Mouse (Mus musculus): ENCODE measurements around the gene Gm17657. TPM values are rescaled to one million over a fixed set of nuclear protein-coding genes. Genes with fewer than 3 reads are reported as not detected.
A peak's percentile ranks its signal among the peaks of the same experiment; 100 is the strongest.

The Gm17657 gene
- total and polyA plus RNA-seq, 2 experiments from 2014 or later = not detected

DNA sequence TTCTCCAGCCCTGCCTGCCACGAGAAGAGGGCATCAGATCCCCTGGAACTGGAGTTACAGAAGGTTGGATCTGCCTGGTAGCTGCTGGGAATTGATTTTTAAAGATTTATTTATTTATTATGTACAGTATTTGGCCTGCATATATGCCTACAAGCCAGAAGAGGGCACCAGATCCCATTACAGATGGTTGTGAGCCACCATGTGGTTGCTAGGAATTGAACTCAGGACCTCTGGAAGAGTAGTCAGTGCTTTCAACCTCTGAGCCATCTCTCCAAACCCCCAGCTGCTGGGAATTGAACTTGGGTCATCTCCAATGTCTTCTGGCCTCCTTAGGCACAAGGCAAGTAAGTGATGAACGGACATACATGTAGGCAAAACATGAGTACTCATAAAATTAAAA is 5.4 kb downstream of the Gm17657 start:
- Histone ChIP-seq H3K4me2 (ENCODE audit: low read depth, low read length, poor library complexity, severe bottlenecking) (no peak overlapping the region), H3K27ac (ENCODE audit: low read depth, low read length) (no peak overlapping the region), H3K9me3 (ENCODE audit: low read length) (no peaks in the 10 kb centered on the region), H3K36me3 (ENCODE audit: insufficient read depth, low read length) (no peaks in the 10 kb centered on the region), H3K4me3 (ENCODE audit: low read depth, low read length) (no peak overlapping the region), H3K27me3 (ENCODE audit: insufficient read depth, low read length) (no peaks in the 10 kb centered on the region), H3K9ac (replicated peaks; ENCODE audit: low read length, poor library complexity, severe bottlenecking) (no peak overlapping the region), H3K4me1 (ENCODE audit: insufficient read depth, low read length) (no peaks in the 10 kb centered on the region)
- ATAC-seq (ENCODE audit: low FRiP score) = no peak
- peak; percentile 14; the same call in 1 of the 2 replicates for TF ChIP-seq CTCF (IDR thresholded peaks at IDR 0.05)
- 74% methylated on average over 2 of the region's 2 CpGs for WGBS
- DNase-seq (ENCODE audit: low spot score) = no peak

DNA sequence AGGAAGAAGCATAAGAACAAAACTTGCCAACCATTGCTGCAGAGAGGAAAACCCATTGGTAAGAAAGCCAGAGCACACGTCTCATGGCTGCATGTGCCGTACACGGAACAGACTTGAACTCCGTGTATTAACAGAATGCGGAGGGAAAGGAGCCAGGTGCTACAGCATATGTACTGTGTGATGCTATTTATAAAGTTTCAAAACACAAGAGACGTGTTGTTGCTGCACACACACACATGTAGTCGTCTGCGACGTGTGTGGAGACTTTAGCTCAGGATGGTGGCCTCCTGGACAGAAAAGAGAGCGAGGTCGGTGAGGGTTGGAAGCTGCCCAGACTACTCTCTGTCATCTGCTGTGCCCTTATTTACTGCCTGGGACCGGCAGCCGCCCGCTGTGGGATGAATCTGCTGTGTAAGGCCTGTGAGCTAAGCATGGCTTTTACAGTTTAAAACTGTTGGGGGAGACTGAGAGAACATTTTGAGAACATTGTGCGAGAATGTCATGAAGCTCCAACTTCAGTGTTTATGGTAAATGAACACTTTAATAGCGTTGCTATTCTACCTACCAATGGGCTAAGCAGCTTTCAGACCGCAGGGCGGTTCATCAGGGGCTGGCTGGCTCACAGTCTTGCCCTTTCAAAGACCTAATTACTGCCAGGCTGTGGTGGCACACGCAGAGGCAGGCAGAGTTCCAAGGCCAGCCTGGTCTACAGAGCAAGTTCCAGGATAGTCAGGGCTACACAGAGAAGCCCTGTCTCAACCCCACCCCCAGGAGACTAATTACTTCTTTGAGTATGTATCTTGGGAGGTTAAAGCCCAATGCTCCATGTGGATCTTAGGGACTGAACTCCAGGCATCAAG is 6.4 kb downstream of the Gm17657 start:
- no peak overlapping the region for H3K4me3 ChIP-seq (ENCODE audit: low read depth, low read length)
- no peaks in the 10 kb centered on the region for H3K9me3 ChIP-seq (ENCODE audit: low read length)
- H3K36me3 ChIP-seq (ENCODE audit: insufficient read depth, low read length) = no peaks in the 10 kb centered on the region
- no peaks in the 10 kb centered on the region for H3K27me3 ChIP-seq (ENCODE audit: insufficient read depth, low read length)
- TF ChIP-seq CTCF (IDR thresholded peaks at IDR 0.05) = no peak
- DNase-seq (ENCODE audit: low spot score) = no peak
- H3K27ac ChIP-seq (ENCODE audit: low read depth, low read length) = no peak overlapping the region
- H3K9ac ChIP-seq (replicated peaks; ENCODE audit: low read length, poor library complexity, severe bottlenecking) = no peak overlapping the region
- H3K4me2 ChIP-seq (ENCODE audit: low read depth, low read length, poor library complexity, severe bottlenecking) = no peak overlapping the region
- H3K4me1 ChIP-seq (ENCODE audit: insufficient read depth, low read length) = no peaks in the 10 kb centered on the region
- no peak for ATAC-seq (ENCODE audit: low FRiP score)
- WGBS = 89% methylated on average over 19 of the region's 19 CpGs

DNA sequence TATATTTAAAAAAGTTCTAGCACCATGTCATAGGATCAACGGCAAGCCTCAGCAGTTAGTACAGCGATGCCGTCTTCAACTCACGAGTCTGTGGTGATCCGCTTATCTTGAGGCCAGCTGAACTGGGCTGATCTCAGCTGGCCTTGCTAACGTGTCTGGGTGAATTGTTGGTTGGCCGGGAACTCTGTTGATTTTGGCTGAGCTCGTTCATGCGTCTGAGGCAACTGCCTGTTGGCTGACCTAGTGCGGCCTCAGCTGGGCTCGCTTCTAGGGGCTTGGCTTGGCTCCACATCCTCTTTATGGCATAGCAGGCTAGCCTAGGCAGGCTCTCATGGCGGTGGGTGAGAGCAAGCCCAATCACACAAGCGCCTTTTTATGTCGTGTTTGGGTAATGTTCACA is 8.0 kb downstream of the Gm17657 start:
- Histone ChIP-seq H3K4me1 (ENCODE audit: insufficient read depth, low read length) (no peaks in the 10 kb centered on the region), H3K4me2 (ENCODE audit: low read depth, low read length, poor library complexity, severe bottlenecking) (no peak overlapping the region), H3K9ac (replicated peaks; ENCODE audit: low read length, poor library complexity, severe bottlenecking) (no peak overlapping the region), H3K9me3 (ENCODE audit: low read length) (no peaks in the 10 kb centered on the region), H3K36me3 (ENCODE audit: insufficient read depth, low read length) (no peaks in the 10 kb centered on the region), H3K27ac (ENCODE audit: low read depth, low read length) (no peak overlapping the region), H3K4me3 (ENCODE audit: low read depth, low read length) (no peak overlapping the region), H3K27me3 (ENCODE audit: insufficient read depth, low read length) (no peaks in the 10 kb centered on the region)
- peak; percentile 72 for DNase-seq (ENCODE audit: low spot score)
- WGBS = 71% methylated on average over 14 of the region's 14 CpGs
- no peak for ATAC-seq (ENCODE audit: low FRiP score)
- TF ChIP-seq CTCF (IDR thresholded peaks at IDR 0.05) = no peak

DNA sequence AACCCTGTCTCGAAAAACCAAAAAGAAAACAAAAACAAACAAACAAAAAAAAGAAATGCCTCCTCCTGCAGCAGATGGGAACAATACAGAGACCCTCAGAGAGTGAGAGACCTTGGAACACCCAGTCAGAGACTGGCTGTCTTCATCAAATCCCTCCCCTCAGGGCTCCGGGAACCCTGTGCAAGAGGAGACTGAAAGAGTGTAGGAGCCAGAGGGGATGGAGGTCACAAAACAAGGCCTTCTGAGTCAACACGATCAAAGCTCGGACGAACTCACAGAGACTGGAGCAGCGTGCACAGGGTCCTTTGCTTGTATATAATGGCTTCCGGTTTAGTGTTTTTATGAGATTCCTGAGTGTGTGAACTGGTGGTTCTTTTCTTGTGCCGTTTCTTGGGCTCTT is 9.0 kb downstream of the Gm17657 start:
- no peaks in the 10 kb centered on the region for H3K9me3 ChIP-seq (ENCODE audit: low read length)
- no peaks in the 10 kb centered on the region for H3K36me3 ChIP-seq (ENCODE audit: insufficient read depth, low read length)
- no peak overlapping the region for H3K9ac ChIP-seq (replicated peaks; ENCODE audit: low read length, poor library complexity, severe bottlenecking)
- DNase-seq (ENCODE audit: low spot score) (no peak), ATAC-seq (ENCODE audit: low FRiP score) (no peak)
- H3K4me1 ChIP-seq (ENCODE audit: insufficient read depth, low read length) = no peaks in the 10 kb centered on the region
- 96% methylated on average over 8 of the region's 8 CpGs for WGBS
- no peaks in the 10 kb centered on the region for H3K27me3 ChIP-seq (ENCODE audit: insufficient read depth, low read length)
- no peak overlapping the region for H3K27ac ChIP-seq (ENCODE audit: low read depth, low read length)
- H3K4me3 ChIP-seq (ENCODE audit: low read depth, low read length) = no peak overlapping the region
- TF ChIP-seq CTCF (IDR thresholded peaks at IDR 0.05) = no peak
- H3K4me2 ChIP-seq (ENCODE audit: low read depth, low read length, poor library complexity, severe bottlenecking) = no peak overlapping the region

GRCm38 (mm10) chr17:29533866-29534265 is 15.6 kb downstream of the Gm17657 start:
- Histone ChIP-seq H3K36me3 (ENCODE audit: insufficient read depth, low read length) (no peaks in the 10 kb centered on the region), H3K4me3 (ENCODE audit: low read depth, low read length) (no peak overlapping the region), H3K27ac (ENCODE audit: low read depth, low read length) (no peak overlapping the region), H3K4me1 (ENCODE audit: insufficient read depth, low read length) (no peaks in the 10 kb centered on the region), H3K4me2 (ENCODE audit: low read depth, low read length, poor library complexity, severe bottlenecking) (no peak overlapping the region), H3K27me3 (ENCODE audit: insufficient read depth, low read length) (no peaks in the 10 kb centered on the region), H3K9me3 (ENCODE audit: low read length) (no peaks in the 10 kb centered on the region), H3K9ac (replicated peaks; ENCODE audit: low read length, poor library complexity, severe bottlenecking) (no peak overlapping the region)
- DNase-seq (ENCODE audit: low spot score) (no peak), ATAC-seq (ENCODE audit: low FRiP score) (no peak)
- TF ChIP-seq CTCF (IDR thresholded peaks at IDR 0.05) = no peak
- WGBS = 91% methylated on average over 11 of the region's 11 CpGs

GRCm38 (mm10) chr17:29531757-29532384 is 17.6 kb downstream of the Gm17657 start:
- Histone ChIP-seq H3K27ac (ENCODE audit: low read depth, low read length) (no peak overlapping the region), H3K36me3 (ENCODE audit: insufficient read depth, low read length) (no peaks in the 10 kb centered on the region), H3K9me3 (ENCODE audit: low read length) (no peaks in the 10 kb centered on the region), H3K9ac (replicated peaks; ENCODE audit: low read length, poor library complexity, severe bottlenecking) (no peak overlapping the region), H3K4me1 (ENCODE audit: insufficient read depth, low read length) (no peaks in the 10 kb centered on the region), H3K27me3 (ENCODE audit: insufficient read depth, low read length) (no peaks in the 10 kb centered on the region), H3K4me3 (ENCODE audit: low read depth, low read length) (no peak overlapping the region), H3K4me2 (ENCODE audit: low read depth, low read length, poor library complexity, severe bottlenecking) (no peak overlapping the region)
- WGBS = 57% methylated on average over 10 of the region's 10 CpGs
- ATAC-seq (ENCODE audit: low FRiP score) = no peak
- TF ChIP-seq CTCF (IDR thresholded peaks at IDR 0.05) = no peak
- peak; percentile 17 for DNase-seq (ENCODE audit: low spot score)

All from midbrain, postnatal 0 days (tissue).